Mouse (Mus musculus) embryonic fibroblast, embryonic 13.5 days (primary cell): ENCODE measurements around the gene Aldh1a1. TPM values are rescaled to one million over a fixed set of nuclear protein-coding genes. Genes with fewer than 3 reads are reported as not detected.

Experiments used
- H3K27ac ChIP-seq: 2 replicates; pipeline ENCODE4 v1.5.1; 2012; ENCODE audit warnings: low read length, control low read depth, inconsistent platforms; ENCODE audit not compliant: insufficient read depth
- H3K4me1 ChIP-seq: 2 replicates; pipeline ENCODE4 v1.6.1; 2011; ENCODE audit warnings: low read length; ENCODE audit not compliant: control insufficient read depth, insufficient read depth
- H3K4me3 ChIP-seq: 2 replicates; pipeline ENCODE4 v1.5.1; 2011; ENCODE audit warnings: mild to moderate bottlenecking, control low read depth, low read length; ENCODE audit not compliant: insufficient read depth
- CTCF ChIP-seq: IDR thresholded peaks from 2 replicates; pipeline ENCODE4 v1.5.1; 2011; ENCODE audit warnings: mild to moderate bottlenecking, control low read depth, low read length, moderate library complexity, borderline replicate concordance; ENCODE audit not compliant: insufficient read depth
- POLR2A ChIP-seq: IDR thresholded peaks from 2 replicates; pipeline ENCODE4 v1.6.1; 2011; ENCODE audit warnings: low read depth, mild to moderate bottlenecking, control low read depth, low read length, moderate library complexity
- polyA plus RNA-seq: library from polyadenylated mRNA; stranded (reverse); fragments of >200 nt; gene quantifications from 2 replicates; pipeline ENCODE4 v1.2.4, GENCODE M21; 2011; ENCODE audit warnings: low read depth; ENCODE audit not compliant: missing spikeins, insufficient read length

Aldh1a1 gene
- polyA plus RNA-seq = 0.45 and 3.0 TPM in 2 replicates

DNA sequence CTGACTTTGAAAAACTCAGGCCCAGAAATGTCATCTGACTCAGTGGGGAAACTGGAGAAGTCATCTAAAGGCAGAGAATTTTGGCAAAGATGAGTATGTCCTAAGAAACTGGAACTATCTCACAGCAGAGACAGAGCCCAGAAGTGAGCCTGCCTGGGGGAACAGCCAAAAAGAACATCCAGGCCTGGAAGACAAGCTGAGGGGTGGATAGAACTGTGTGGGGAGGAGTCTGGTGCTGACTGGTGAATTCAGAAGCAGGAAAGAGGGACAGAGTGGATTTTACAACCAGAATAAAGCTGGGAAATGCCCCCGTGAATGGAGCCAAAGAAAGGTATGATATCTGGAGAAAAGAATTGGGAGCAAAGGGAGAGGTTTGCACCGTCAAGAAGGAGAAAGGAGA, at the start of gene Aldh1a1:
Aldh1a1 (plus strand) TSS at position 225 of the 400 bp plus-strand sequence.
- Histone ChIP-seq H3K4me3 (no peak within 1 kb of the TSS), H3K27ac (peak within 1 kb of the TSS; percentile 64), H3K4me1 (peaks cover 5% of the 10 kb centered on the region)
- TF ChIP-seq CTCF (no peak), POLR2A (no peak)

DNA sequence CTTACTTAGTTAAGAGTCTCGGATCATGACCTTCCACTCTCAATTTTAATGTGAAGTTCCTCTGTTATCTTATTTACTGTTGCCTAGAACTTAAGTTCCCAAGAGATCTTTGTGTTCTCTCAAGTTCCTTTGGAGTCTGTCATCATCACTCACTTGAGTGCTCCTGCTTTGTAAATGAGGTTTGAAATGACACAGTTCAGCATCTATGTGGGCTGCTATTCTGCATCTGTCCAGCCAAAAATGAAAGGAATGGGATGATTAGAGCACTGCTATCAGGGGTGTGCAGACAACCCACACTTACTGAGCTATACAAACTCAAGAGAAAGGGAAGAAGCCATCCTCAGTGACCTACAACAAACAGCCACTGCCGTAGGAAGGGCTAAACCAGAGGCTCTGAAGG, 44.7 kb upstream of the Aldh1a1 start:
- TF ChIP-seq CTCF (no peak), POLR2A (no peak)
- Histone ChIP-seq H3K4me3 (no peak overlapping the region), H3K27ac (no peak overlapping the region), H3K4me1 (no peaks in the 10 kb centered on the region; the same call in 1 of the 2 replicates)

DNA sequence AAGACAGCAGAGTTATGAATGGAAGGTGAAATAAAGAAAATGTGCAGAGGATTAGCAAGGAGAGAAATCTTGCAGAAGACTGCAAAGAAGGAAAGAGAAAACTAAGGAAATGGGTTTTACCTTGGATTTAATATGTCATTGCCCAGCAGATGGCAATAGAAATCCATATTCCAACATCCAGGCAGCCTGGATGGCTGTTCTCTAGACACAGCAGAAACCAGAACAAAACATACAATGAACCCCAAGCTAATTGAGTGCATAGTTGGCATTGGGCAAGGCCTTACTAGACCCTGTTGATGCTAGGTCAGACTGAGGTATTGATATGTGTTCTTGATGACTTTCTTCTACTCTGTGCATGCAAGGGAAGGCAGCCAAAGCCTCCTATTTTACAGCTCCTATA, 43.0 kb upstream of the Aldh1a1 start:
- no peak overlapping the region for H3K27ac ChIP-seq
- no peak for TF ChIP-seq CTCF
- no peak for TF ChIP-seq POLR2A
- H3K4me1 ChIP-seq = no peaks in the 10 kb centered on the region; the same call in 1 of the 2 replicates
- no peak overlapping the region for H3K4me3 ChIP-seq

DNA sequence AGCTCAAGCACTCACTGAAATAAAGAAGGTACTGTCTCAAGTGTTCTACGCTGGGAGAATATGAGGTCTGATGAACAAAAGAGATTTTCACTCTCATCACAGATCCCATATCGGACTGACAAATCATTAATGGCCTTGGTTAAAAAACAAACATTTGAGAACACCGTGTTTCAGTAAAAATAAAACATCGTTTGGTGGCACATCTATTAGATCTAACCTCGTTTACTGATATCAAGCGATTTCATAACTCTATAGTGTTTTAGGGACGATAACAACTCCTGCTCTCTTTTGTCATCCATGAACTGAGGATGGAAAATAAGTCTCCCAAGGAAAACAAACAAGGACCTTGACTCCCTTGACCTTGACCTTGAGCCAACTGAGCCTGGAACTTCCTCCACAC, 41.5 kb upstream of the Aldh1a1 start:
- no peaks in the 10 kb centered on the region; the same call in 1 of the 2 replicates for H3K4me1 ChIP-seq
- H3K27ac ChIP-seq = no peak overlapping the region
- H3K4me3 ChIP-seq = no peak overlapping the region
- TF ChIP-seq POLR2A (no peak), CTCF (no peak)

DNA sequence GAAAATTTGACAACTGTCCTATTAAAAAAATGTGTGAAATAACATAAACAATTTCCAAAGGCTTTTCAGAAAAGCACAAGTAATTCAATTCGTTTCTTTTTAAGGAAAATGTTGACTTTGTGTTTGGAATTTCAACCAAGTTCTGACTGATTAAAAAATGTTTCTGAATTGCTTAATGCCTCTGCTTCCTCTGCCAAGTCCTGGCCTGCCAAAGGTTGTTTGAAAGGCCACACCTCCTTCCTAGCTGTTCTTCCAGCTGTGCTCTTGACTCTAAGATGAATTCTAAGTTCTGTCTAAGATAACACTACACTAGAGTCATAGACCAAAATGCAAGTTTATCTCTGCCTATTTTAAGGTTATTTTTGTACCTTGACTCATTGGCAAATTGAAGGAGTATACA, 8.0 kb upstream of the Aldh1a1 start:
- Histone ChIP-seq H3K4me3 (no peak overlapping the region), H3K27ac (no peak overlapping the region), H3K4me1 (no peaks in the 10 kb centered on the region)
- TF ChIP-seq CTCF (no peak), POLR2A (no peak)

DNA sequence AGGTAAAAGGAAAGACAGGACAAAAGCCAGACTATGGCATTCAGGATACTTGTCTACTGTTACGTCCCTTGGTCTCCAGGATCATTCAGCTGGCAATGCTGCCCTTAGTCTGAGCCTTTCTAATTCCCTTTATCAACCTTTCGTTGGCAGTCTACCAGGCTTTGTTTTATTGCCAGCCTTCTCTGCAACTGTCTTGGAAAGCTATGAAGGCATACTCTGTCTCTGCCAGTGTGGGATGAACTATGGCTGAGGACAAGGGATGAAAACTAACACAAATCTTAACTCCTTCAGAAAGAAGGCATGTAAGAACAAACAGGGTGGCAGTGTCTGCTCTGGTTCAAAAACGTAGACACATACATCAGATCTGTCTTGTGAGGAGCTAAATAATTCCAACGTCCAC, 565 bp upstream of the Aldh1a1 start:
- H3K4me3 ChIP-seq = no peak overlapping the region
- no peak for TF ChIP-seq POLR2A
- no peak for TF ChIP-seq CTCF
- H3K27ac ChIP-seq = peak overlapping the region; percentile 64
- H3K4me1 ChIP-seq = peaks cover 5% of the 10 kb centered on the region

DNA sequence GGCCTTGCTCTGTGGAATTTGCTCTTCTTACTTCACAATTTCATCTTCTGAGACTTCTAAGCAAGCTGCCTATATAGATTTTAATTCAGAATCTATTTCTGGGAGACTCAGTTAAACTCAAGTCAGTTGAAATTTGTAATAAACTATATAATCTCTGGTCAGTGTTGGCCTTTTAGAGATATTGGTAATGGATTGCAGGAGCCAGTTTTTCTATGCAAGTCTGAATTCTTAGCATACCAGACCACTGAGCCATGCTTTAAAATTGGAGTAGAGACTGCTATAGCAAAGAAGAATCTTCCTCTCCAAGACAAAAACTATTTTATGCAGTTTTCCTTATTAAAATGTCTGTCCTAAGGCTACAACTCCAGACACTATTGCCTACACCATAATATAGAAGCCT, 4.0 kb downstream of the Aldh1a1 start:
- Histone ChIP-seq H3K4me1 (peaks cover 5% of the 10 kb centered on the region), H3K27ac (peak overlapping the region; percentile 89), H3K4me3 (no peak overlapping the region)
- no peak for TF ChIP-seq CTCF
- no peak for TF ChIP-seq POLR2A

DNA sequence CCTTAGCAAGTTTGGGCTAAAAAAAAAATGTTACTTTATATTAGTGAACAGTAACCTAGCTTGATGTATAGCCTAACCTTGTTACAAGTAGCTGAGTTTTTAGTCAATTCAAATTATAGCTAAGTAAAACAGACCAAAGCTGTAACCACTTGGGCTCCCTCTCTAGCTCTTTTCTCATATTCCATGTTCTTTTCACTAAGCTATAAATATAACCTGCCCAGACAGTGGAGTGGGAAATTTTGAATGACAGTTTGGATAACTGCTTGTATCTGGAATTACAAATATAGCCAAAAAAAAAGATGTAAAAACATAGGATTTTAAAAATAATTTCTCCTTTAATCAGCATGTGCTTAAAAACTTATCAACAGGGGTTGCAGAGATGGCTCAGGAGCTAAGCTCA, 12.8 kb downstream of the Aldh1a1 start:
- TF ChIP-seq CTCF (no peak), POLR2A (no peak)
- no peak overlapping the region for H3K4me3 ChIP-seq
- H3K27ac ChIP-seq = no peak overlapping the region

DNA sequence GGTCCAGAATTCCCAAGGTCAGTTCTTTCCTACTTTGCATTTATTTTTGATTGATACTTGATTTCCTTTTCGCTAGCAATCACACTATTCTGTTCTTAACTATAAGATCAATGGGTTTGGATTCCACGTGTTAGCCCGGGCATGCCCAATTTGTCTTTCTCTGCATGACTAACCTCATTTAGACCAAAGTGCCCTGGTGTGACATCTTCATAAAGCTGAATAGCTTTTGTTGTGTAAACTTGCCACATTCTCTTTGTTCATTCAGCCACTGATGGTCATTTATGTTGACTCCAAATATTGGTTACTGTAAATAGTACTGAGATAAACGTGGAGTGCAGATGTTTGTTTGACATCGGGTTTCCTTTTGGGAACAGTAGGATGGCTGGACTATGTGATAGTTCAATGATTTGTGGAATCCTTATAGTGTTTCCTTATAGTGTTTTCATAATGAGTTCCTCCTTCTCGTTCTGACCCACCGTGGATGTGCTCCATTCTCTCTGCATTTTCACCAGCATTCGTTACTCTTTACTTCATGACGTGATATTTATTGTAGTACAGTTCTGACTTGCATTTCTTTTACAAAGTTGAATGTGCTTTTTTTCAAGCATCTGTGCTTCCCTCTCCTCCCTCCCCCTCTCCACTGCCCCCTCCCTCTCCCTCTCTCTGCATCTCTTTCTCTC, 14.6 kb downstream of the Aldh1a1 start:
- H3K4me3 ChIP-seq = no peak overlapping the region
- no peak overlapping the region for H3K27ac ChIP-seq
- no peak for TF ChIP-seq POLR2A
- no peak for TF ChIP-seq CTCF
- H3K4me1 ChIP-seq = no peaks in the 10 kb centered on the region

More for the DNA sequence above, 12.8 kb downstream of the Aldh1a1 start:
- no peaks in the 10 kb centered on the region for H3K4me1 ChIP-seq

DNA sequence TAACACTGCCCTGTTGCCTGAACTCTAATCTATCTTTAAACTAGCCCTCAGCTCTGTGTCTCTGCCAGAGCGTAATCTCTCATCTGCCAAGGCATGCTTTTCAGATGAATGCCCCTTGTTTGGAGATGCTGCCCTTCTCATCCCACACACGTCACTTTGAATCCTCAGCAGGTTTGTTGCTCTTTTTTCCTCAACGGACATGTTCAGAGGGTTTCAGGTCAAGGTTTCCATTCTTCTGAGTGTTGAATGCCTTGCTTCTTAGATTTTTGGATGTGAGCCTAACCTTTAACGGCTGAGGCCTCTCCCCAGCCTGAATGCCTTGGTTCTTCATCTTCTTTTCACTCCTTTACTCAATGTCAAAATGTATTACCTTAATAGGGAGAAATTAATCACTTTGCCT, 16.1 kb downstream of the Aldh1a1 start:
- Histone ChIP-seq H3K27ac (no peak overlapping the region), H3K4me1 (peaks cover 6% of the 10 kb centered on the region; the same call in 1 of the 2 replicates), H3K4me3 (no peak overlapping the region)
- no peak for TF ChIP-seq CTCF
- TF ChIP-seq POLR2A = no peak

DNA sequence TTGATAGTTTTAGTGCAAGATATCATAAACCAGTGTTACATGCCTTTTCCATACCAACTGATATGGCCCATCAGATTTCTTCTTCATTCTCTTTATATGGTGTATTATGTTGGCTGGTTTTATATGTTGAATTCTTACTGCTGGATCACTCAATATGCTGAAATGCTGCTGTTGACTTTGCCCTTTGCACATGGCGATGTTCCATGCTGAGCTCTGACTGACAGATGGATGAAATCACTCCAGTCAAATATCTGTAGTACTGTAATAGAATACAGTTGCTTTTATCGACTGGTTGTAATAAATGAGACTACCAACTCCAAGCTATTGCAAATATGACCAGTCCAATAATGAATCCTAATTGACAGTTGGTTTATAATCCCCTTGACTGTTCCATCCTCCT, 19.5 kb downstream of the Aldh1a1 start:
- TF ChIP-seq POLR2A (no peak), CTCF (no peak)

DNA sequence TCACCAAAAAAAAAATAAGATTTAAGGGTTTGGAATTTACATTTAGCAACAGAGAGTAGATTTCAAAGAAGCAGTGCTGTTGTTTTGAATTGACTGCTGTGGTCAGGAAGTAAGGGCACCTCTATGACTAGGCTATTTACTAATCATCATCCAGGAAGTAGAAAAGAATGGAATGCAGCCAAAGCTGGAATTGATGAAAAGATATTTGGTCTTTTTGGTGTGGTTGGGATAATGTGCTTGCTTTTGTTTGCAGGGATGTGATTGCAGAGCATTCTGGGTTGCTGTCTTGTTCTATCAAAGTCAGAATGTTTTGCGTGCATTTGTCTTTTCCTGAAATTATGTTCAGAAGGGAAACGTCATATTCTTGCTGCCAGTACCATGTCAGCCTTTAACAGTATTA, 20.7 kb downstream of the Aldh1a1 start:
- no peak overlapping the region for H3K4me3 ChIP-seq
- peaks cover 10% of the 10 kb centered on the region for H3K4me1 ChIP-seq
- H3K27ac ChIP-seq = peak overlapping the region; percentile 96
- no peak for TF ChIP-seq CTCF
- no peak for TF ChIP-seq POLR2A

More for the DNA sequence above, 19.5 kb downstream of the Aldh1a1 start:
- H3K4me3 ChIP-seq = no peak overlapping the region
- H3K4me1 ChIP-seq = peaks cover 10% of the 10 kb centered on the region
- H3K27ac ChIP-seq = no peak overlapping the region
